Mouse (Mus musculus) E14TG2a.4 (cell line): ENCODE results near the gene Epn2.

Source experiments
- CTCF ChIP-seq: conservative IDR thresholded peaks from 2 replicates; pipeline ENCODE4 v1.5.1; 2014; ENCODE audit warnings: low read length
- NANOG ChIP-seq: IDR thresholded peaks from 2 replicates; pipeline ENCODE4 v1.6.1; 2014; ENCODE audit warnings: borderline replicate concordance, low read length, mixed read lengths
- POU5F1 ChIP-seq: IDR thresholded peaks from 2 replicates; pipeline ENCODE4 v1.6.1; 2014; ENCODE audit warnings: low read length, borderline replicate concordance

DNA sequence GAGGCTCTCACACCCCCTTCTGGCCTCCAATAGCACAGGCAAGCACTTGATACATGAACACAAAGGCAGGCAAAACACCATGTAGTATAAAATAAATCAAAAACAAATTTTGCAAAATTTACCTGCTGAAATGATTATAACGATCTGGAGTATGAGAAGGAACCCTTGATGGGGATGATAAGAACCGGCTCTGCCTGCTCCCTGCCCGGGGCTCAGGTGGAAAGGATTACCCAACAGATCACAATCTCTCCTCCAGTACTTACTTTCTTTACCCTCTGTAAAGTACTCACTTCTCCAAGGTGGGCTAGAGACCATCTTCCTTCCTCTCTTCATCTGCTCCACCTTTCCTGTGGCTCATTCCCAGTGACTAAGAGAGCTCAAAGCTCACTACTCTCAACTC is 8.3 kb downstream of the Epn2 start:
- TF ChIP-seq CTCF (no peak), NANOG (no peak), POU5F1 (no peak)
